Mouse (Mus musculus) heart, postnatal 0 days (tissue): ENCODE results near the gene Osbpl3. TPM values are rescaled to one million over a fixed set of nuclear protein-coding genes. Genes with fewer than 3 reads are reported as not detected.
A peak's percentile ranks its signal among the peaks of the same experiment; 100 is the strongest.

ENCODE experiments used
- ATAC-seq: fragments of 200-750 bp; cut with Nextera tagmentation; 2 replicates; pipeline ENCODE4 v1.8.0; 2017; ENCODE audit warnings: low read depth, moderate number of reproducible peaks, moderate library complexity; ENCODE audit not compliant: insufficient read depth
- DNase-seq: peaks from one replicate; pipeline ENCODE4 v3.0.0-alpha.2; 2016; ENCODE audit warnings: low spot score
- H3K27ac ChIP-seq: fragments of 300-500 bp; sonication (generic); 2 replicates; pipeline ENCODE4 v1.5.1; 2014; ENCODE audit warnings: low read depth, mild to moderate bottlenecking
- H3K27me3 ChIP-seq: fragments of 300-500 bp; sonication (generic); 2 replicates; pipeline ENCODE4 v1.6.1; 2014; ENCODE audit warnings: low read length, mixed read lengths; ENCODE audit not compliant: control insufficient read depth, insufficient read depth
- H3K36me3 ChIP-seq: fragments of 300-500 bp; sonication (generic); replicated peaks from 2 replicates; pipeline ENCODE4 v1.6.1; 2014; ENCODE audit warnings: low read length, mixed read lengths; ENCODE audit not compliant: control insufficient read depth, insufficient read depth
- H3K4me1 ChIP-seq: fragments of 300-500 bp; sonication (generic); 2 replicates; pipeline ENCODE4 v1.6.1; 2014; ENCODE audit warnings: antibody characterized with exemption; ENCODE audit not compliant: control insufficient read depth, insufficient read depth
- H3K4me2 ChIP-seq: fragments of 300-500 bp; sonication (generic); 2 replicates; pipeline ENCODE4 v1.6.1; 2014; ENCODE audit warnings: low read depth, mild to moderate bottlenecking, low read length, moderate library complexity
- H3K4me3 ChIP-seq: fragments of 300-500 bp; sonication (generic); 2 replicates; pipeline ENCODE4 v1.5.1; 2014; ENCODE audit warnings: low read depth, low read length
- H3K9ac ChIP-seq: fragments of 300-500 bp; sonication (generic); replicated peaks from 2 replicates; pipeline ENCODE4 v1.6.1; 2014; ENCODE audit warnings: low read depth, low read length, mixed read lengths
- H3K9me3 ChIP-seq: fragments of 300-500 bp; sonication (generic); replicated peaks from 2 replicates; pipeline ENCODE4 v1.6.1; 2016; ENCODE audit warnings: low read length; ENCODE audit not compliant: control insufficient read depth
- CTCF ChIP-seq: IDR thresholded peaks from 2 replicates; pipeline ENCODE4 v1.5.1; 2016; ENCODE audit warnings: antibody characterized with exemption, control low read depth, low read depth
- EP300 ChIP-seq: IDR thresholded peaks from 2 replicates; pipeline ENCODE4 v1.6.1; 2016; ENCODE audit warnings: antibody characterized with exemption, low read depth
- WGBS: fragments of 180-500 bp; shearing (Covaris S2); extraction: QIAGEN DNeasy Blood & Tissue Kit; methylation state at CpG from one replicate; pipeline ENCODE4 v1.1.7; 2014; 5-methylcytosine and 5-hydroxymethylcytosine counted together
- polyA plus RNA-seq: library from polyadenylated mRNA; unstranded; fragments of >200 nt; fragmentation: Nextera tagmentation; extraction: Ambion mirVana; gene quantifications from 2 replicates; pipeline ENCODE4 v1.2.1, GENCODE M21; 2015
- total RNA-seq: library from RNA; depleted of rRNA; stranded (reverse); fragments of >200 nt; gene quantifications from 2 replicates; pipeline ENCODE4 v1.2.3, GENCODE M21; 2014; ENCODE audit warnings: low replicate concordance; rRNA removed

Osbpl3 gene
- total RNA-seq (20.9 and 25.9 TPM in 2 replicates), polyA plus RNA-seq (13.3 and 13.9 TPM in 2 replicates)

GRCm38 (mm10) chr6:50455829-50456469, at the start of gene Osbpl3:
Gene Osbpl3 (minus strand): TSS chr6:50456201.
- under 1% methylated on average over 43 of the region's 45 CpGs for WGBS
- TF ChIP-seq EP300 (no peak), CTCF (peak; percentile 37)
- H3K27me3 ChIP-seq = no peaks in the 10 kb centered on the region
- peak within 1 kb of the TSS; percentile 95 for H3K4me2 ChIP-seq
- H3K9ac ChIP-seq = peak within 1 kb of the TSS; percentile 87
- H3K4me3 ChIP-seq = peak within 1 kb of the TSS; percentile 80
- no peaks in the 10 kb centered on the region for H3K36me3 ChIP-seq
- peak; percentile 96 for ATAC-seq
- DNase-seq = peak; percentile 97
- H3K4me1 ChIP-seq = peaks cover 8% of the 10 kb centered on the region
- no peaks in the 10 kb centered on the region for H3K9me3 ChIP-seq
- peak within 1 kb of the TSS; percentile 88 for H3K27ac ChIP-seq

GRCm38 (mm10) chr6:50505531-50505930, 49.5 kb upstream of the Osbpl3 start:
- no peak overlapping the region for H3K4me3 ChIP-seq
- TF ChIP-seq CTCF = no peak
- no peak for TF ChIP-seq EP300
- no peaks in the 10 kb centered on the region for H3K36me3 ChIP-seq
- no peaks in the 10 kb centered on the region for H3K27me3 ChIP-seq
- no peaks in the 10 kb centered on the region for H3K9me3 ChIP-seq
- no peak overlapping the region for H3K27ac ChIP-seq
- DNase-seq (no peak), ATAC-seq (no peak)
- no peak overlapping the region for H3K9ac ChIP-seq
- no peak overlapping the region for H3K4me2 ChIP-seq
- WGBS = 86% methylated on average over 5 of the region's 5 CpGs
- H3K4me1 ChIP-seq = no peaks in the 10 kb centered on the region

- no peak for ATAC-seq
- no peak for TF ChIP-seq EP300
- TF ChIP-seq CTCF = no peak
- Histone ChIP-seq H3K9me3 (no peaks in the 10 kb centered on the region), H3K36me3 (no peaks in the 10 kb centered on the region), H3K27me3 (no peaks in the 10 kb centered on the region), H3K4me3 (no peak overlapping the region), H3K4me2 (no peak overlapping the region), H3K4me1 (no peaks in the 10 kb centered on the region), H3K9ac (no peak overlapping the region), H3K27ac (no peak overlapping the region)
- DNase-seq = no peak
- 64% methylated on average over 5 of the region's 5 CpGs for WGBS
Observed at GRCm38 (mm10) chr6:50504711-50505110, 48.7 kb upstream of the Osbpl3 start.

- ATAC-seq (no peak), DNase-seq (no peak)
- H3K4me1 ChIP-seq = no peaks in the 10 kb centered on the region
- no peak overlapping the region for H3K27ac ChIP-seq
- H3K36me3 ChIP-seq = no peaks in the 10 kb centered on the region
- no peak overlapping the region for H3K4me2 ChIP-seq
- H3K4me3 ChIP-seq = no peak overlapping the region
- no peak overlapping the region for H3K9ac ChIP-seq
- H3K9me3 ChIP-seq = no peaks in the 10 kb centered on the region
- no peaks in the 10 kb centered on the region for H3K27me3 ChIP-seq
- no peak for TF ChIP-seq EP300
- no peak for TF ChIP-seq CTCF
- 45% methylated on average over 8 of the region's 8 CpGs for WGBS
Observed at GRCm38 (mm10) chr6:50503779-50504178, 47.8 kb upstream of the Osbpl3 start.

GRCm38 (mm10) chr6:50503031-50503430, 47.0 kb upstream of the Osbpl3 start:
- no peaks in the 10 kb centered on the region for H3K27me3 ChIP-seq
- 71% methylated on average over 4 of the region's 4 CpGs for WGBS
- DNase-seq (no peak), ATAC-seq (no peak)
- no peaks in the 10 kb centered on the region for H3K9me3 ChIP-seq
- H3K36me3 ChIP-seq = no peaks in the 10 kb centered on the region
- H3K27ac ChIP-seq = no peak overlapping the region
- H3K4me3 ChIP-seq = no peak overlapping the region
- no peak overlapping the region for H3K4me2 ChIP-seq
- TF ChIP-seq EP300 = no peak
- H3K9ac ChIP-seq = no peak overlapping the region
- no peaks in the 10 kb centered on the region for H3K4me1 ChIP-seq

GRCm38 (mm10) chr6:50498346-50498745, 42.3 kb upstream of the Osbpl3 start:
- no peaks in the 10 kb centered on the region for H3K9me3 ChIP-seq
- ATAC-seq (no peak), DNase-seq (no peak)
- 61% methylated on average over 2 of the region's 2 CpGs for WGBS
- no peak overlapping the region for H3K9ac ChIP-seq
- no peaks in the 10 kb centered on the region for H3K27me3 ChIP-seq
- H3K4me2 ChIP-seq = no peak overlapping the region
- TF ChIP-seq EP300 (no peak), CTCF (no peak)
- no peak overlapping the region for H3K27ac ChIP-seq
- no peaks in the 10 kb centered on the region for H3K4me1 ChIP-seq
- no peak overlapping the region for H3K4me3 ChIP-seq
- H3K36me3 ChIP-seq = no peaks in the 10 kb centered on the region
